Mouse (Mus musculus): ENCODE data around the gene Prss43. TPM values are rescaled to one million over a fixed set of nuclear protein-coding genes. Genes with fewer than 3 reads are reported as not detected.

Prss43 gene
- total and polyA plus RNA-seq, 3 experiments: not detected

Other genes starting within 250 kb of the Prss43 start
- gene Nradd, start 202.2 kb upstream of the Prss43 start, total RNA-seq (2012; rRNA removed): 8.9 TPM in 2 replicates
- 17.7 and 18.4 TPM in 2 replicates for gene Nradd, start 202.2 kb upstream of the Prss43 start, total RNA-seq (2014; rRNA removed)
- 15.0 and 15.8 TPM in 2 replicates for gene Nradd, start 202.2 kb upstream of the Prss43 start, polyA plus RNA-seq (2012; ENCODE audit: insufficient read length, low read depth)
- gene Nbeal2, start 172.5 kb upstream of the Prss43 start, total RNA-seq (2012; rRNA removed): 8.4 and 13.6 TPM in 2 replicates
- gene Nbeal2, start 172.5 kb upstream of the Prss43 start, total RNA-seq (2014; rRNA removed): 2.6 and 3.2 TPM in 2 replicates
- 17.7 and 19.7 TPM in 2 replicates for gene Nbeal2, start 172.5 kb upstream of the Prss43 start, polyA plus RNA-seq (2012; ENCODE audit: insufficient read length, low read depth)
- gene Ccdc12, start 170.2 kb upstream of the Prss43 start, total RNA-seq (2012; rRNA removed): 97.8 and 122 TPM in 2 replicates
- 85.2 and 89.1 TPM in 2 replicates for gene Ccdc12, start 170.2 kb upstream of the Prss43 start, total RNA-seq (2014; rRNA removed)
- gene Ccdc12, start 170.2 kb upstream of the Prss43 start, polyA plus RNA-seq (2012; ENCODE audit: insufficient read length, low read depth): 104 and 106 TPM in 2 replicates
- gene Myl3, start 84.8 kb upstream of the Prss43 start, total RNA-seq (2012; rRNA removed): not detected in 2 replicates
- gene Myl3, start 84.8 kb upstream of the Prss43 start, total RNA-seq (2014; rRNA removed): not detected in 2 replicates
- not detected in 2 replicates for gene Myl3, start 84.8 kb upstream of the Prss43 start, polyA plus RNA-seq (2012; ENCODE audit: insufficient read length, low read depth)
- gene Pth1r, start 79.5 kb upstream of the Prss43 start, total RNA-seq (2012; rRNA removed): 0.34 and 0.76 TPM in 2 replicates
- gene Pth1r, start 79.5 kb upstream of the Prss43 start, total RNA-seq (2014; rRNA removed): not detected in 2 replicates
- 0.10 and 0.35 TPM in 2 replicates for gene Pth1r, start 79.5 kb upstream of the Prss43 start, polyA plus RNA-seq (2012; ENCODE audit: insufficient read length, low read depth)
- 0.29 and 0.34 TPM in 2 replicates for gene Prss42, start 28.5 kb upstream of the Prss43 start, total RNA-seq (2012; rRNA removed)
- 0.28 TPM in 1 of 2 replicates, not detected in the other for gene Prss42, start 28.5 kb upstream of the Prss43 start, total RNA-seq (2014; rRNA removed)
- gene Prss42, start 28.5 kb upstream of the Prss43 start, polyA plus RNA-seq (2012; ENCODE audit: insufficient read length, low read depth): 1.1 and 1.2 TPM in 2 replicates
- gene Prss44, start 12.7 kb upstream of the Prss43 start, total RNA-seq (2012; rRNA removed): not detected in 2 replicates
- not detected in 2 replicates for gene Prss44, start 12.7 kb upstream of the Prss43 start, total RNA-seq (2014; rRNA removed)
- gene Prss44, start 12.7 kb upstream of the Prss43 start, polyA plus RNA-seq (2012; ENCODE audit: insufficient read length, low read depth): 0.14 and 0.17 TPM in 2 replicates
- gene Prss45, start 7.9 kb downstream of the Prss43 start, total RNA-seq (2012; rRNA removed): not detected in 2 replicates
- gene Prss45, start 7.9 kb downstream of the Prss43 start, total RNA-seq (2014; rRNA removed): not detected in 2 replicates
- gene Prss45, start 7.9 kb downstream of the Prss43 start, polyA plus RNA-seq (2012; ENCODE audit: insufficient read length, low read depth): not detected in 2 replicates
- not detected in 2 replicates for gene Prss46, start 17.8 kb downstream of the Prss43 start, total RNA-seq (2012; rRNA removed)
- not detected in 2 replicates for gene Prss46, start 17.8 kb downstream of the Prss43 start, total RNA-seq (2014; rRNA removed)
- not detected in 2 replicates for gene Prss46, start 17.8 kb downstream of the Prss43 start, polyA plus RNA-seq (2012; ENCODE audit: insufficient read length, low read depth)
- not detected in 2 replicates for gene Prss50, start 31.3 kb downstream of the Prss43 start, total RNA-seq (2012; rRNA removed)
- gene Prss50, start 31.3 kb downstream of the Prss43 start, total RNA-seq (2014; rRNA removed): not detected in 2 replicates
- not detected in 2 replicates for gene Prss50, start 31.3 kb downstream of the Prss43 start, polyA plus RNA-seq (2012; ENCODE audit: insufficient read length, low read depth)
- gene Als2cl, start 53.2 kb downstream of the Prss43 start, total RNA-seq (2012; rRNA removed): 1.2 and 2.5 TPM in 2 replicates
- gene Als2cl, start 53.2 kb downstream of the Prss43 start, total RNA-seq (2014; rRNA removed): 2.4 and 2.9 TPM in 2 replicates
- gene Als2cl, start 53.2 kb downstream of the Prss43 start, polyA plus RNA-seq (2012; ENCODE audit: insufficient read length, low read depth): 3.4 and 3.5 TPM in 2 replicates
- gene Tmie, start 53.4 kb downstream of the Prss43 start, total RNA-seq (2012; rRNA removed): not detected in 2 replicates
- not detected in 2 replicates for gene Tmie, start 53.4 kb downstream of the Prss43 start, total RNA-seq (2014; rRNA removed)
- not detected in 2 replicates for gene Tmie, start 53.4 kb downstream of the Prss43 start, polyA plus RNA-seq (2012; ENCODE audit: insufficient read length, low read depth)
- gene Fam240a, start 90.2 kb downstream of the Prss43 start, total RNA-seq (2012; rRNA removed): not detected in 2 replicates
- not detected in 2 replicates for gene Fam240a, start 90.2 kb downstream of the Prss43 start, total RNA-seq (2014; rRNA removed)
- gene Fam240a, start 90.2 kb downstream of the Prss43 start, polyA plus RNA-seq (2012; ENCODE audit: insufficient read length, low read depth): not detected in 2 replicates
- gene Tdgf1, start 119.5 kb downstream of the Prss43 start, total RNA-seq (2012; rRNA removed): not detected in 2 replicates
- not detected in 2 replicates for gene Tdgf1, start 119.5 kb downstream of the Prss43 start, total RNA-seq (2014; rRNA removed)
- not detected in 2 replicates for gene Tdgf1, start 119.5 kb downstream of the Prss43 start, polyA plus RNA-seq (2012; ENCODE audit: insufficient read length, low read depth)
- gene Lrrc2, start 124.9 kb downstream of the Prss43 start, total RNA-seq (2012; rRNA removed): 1.0 and 1.6 TPM in 2 replicates
- gene Lrrc2, start 124.9 kb downstream of the Prss43 start, total RNA-seq (2014; rRNA removed): 3.6 and 3.8 TPM in 2 replicates
- 1.5 and 1.6 TPM in 2 replicates for gene Lrrc2, start 124.9 kb downstream of the Prss43 start, polyA plus RNA-seq (2012; ENCODE audit: insufficient read length, low read depth)
- gene Rtp3, start 163.9 kb downstream of the Prss43 start, total RNA-seq (2012; rRNA removed): not detected in 2 replicates
- gene Rtp3, start 163.9 kb downstream of the Prss43 start, total RNA-seq (2014; rRNA removed): not detected in 2 replicates
- not detected in 2 replicates for gene Rtp3, start 163.9 kb downstream of the Prss43 start, polyA plus RNA-seq (2012; ENCODE audit: insufficient read length, low read depth)
- 0.04 TPM in 1 of 2 replicates, not detected in the other for gene Ltf, start 192.6 kb downstream of the Prss43 start, total RNA-seq (2012; rRNA removed)
- gene Ltf, start 192.6 kb downstream of the Prss43 start, total RNA-seq (2014; rRNA removed): 0.08 and 0.31 TPM in 2 replicates
- 0.50 TPM in 1 of 2 replicates, not detected in the other for gene Ltf, start 192.6 kb downstream of the Prss43 start, polyA plus RNA-seq (2012; ENCODE audit: insufficient read length, low read depth)
- gene Ccrl2, start 230.8 kb downstream of the Prss43 start, total RNA-seq (2012; rRNA removed): 5.2 and 13.0 TPM in 2 replicates
- 7.9 and 9.0 TPM in 2 replicates for gene Ccrl2, start 230.8 kb downstream of the Prss43 start, total RNA-seq (2014; rRNA removed)
- 4.0 and 5.3 TPM in 2 replicates for gene Ccrl2, start 230.8 kb downstream of the Prss43 start, polyA plus RNA-seq (2012; ENCODE audit: insufficient read length, low read depth)

All from CH12.LX (cell line).